8 mouse cellular contexts compared by ENCODE assay signal in the genomic region with DNA sequence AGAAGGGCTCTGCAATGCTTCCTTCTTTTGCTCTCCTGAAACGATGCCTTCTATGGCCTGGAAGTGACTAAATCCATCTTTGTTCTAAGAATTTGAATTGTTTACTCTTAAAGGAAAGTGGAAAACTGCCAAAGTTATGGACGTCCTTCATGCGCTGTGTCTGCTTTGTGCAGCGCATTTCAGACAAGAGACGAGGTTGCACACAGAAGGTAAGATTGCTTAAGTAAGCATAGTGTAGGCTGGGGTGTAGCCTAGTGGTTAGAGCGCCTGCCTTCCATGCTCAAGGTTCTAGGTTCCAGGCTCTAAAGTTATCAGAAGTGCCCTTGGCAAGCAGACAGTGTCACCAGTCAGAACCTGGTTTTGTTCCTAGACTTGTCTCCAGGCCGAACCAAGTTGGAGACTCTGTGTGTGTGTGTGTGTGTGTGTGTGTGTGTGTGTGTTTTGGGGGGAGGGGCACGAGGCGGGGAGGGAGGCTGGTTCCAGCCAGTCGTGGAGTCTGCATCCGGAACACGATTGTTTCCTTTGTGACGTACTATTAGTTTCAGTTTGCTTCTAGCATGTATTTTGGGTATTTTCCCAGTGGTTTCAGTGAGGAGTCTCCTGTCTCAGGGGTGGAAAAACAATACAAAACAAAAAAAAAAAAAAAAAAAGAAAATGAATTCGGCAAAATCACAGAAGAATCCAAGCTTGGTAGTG.
DNase-seq lines count a peak whose midpoint lies in the region; ATAC-seq lines count a peak whose summit lies in the region.

No protein-coding gene starts in this region.

- H3K9ac ChIP-seq in heart, embryonic 12.5 days: no peak overlapping the region
- no peak overlapping the region for H3K9ac ChIP-seq in kidney, embryonic 15.5 days
- no peak overlapping the region for H3K9ac ChIP-seq in neural tube, embryonic 13.5 days

- no peaks in the 10 kb centered on the region for H3K4me1 ChIP-seq in heart, embryonic 12.5 days (replicated peaks)
- H3K4me1 ChIP-seq in kidney, embryonic 15.5 days: peaks cover 9% of the 10 kb centered on the region
- peaks cover 15% of the 10 kb centered on the region for H3K4me1 ChIP-seq in neural tube, embryonic 13.5 days (replicated peaks)

- H3K27ac ChIP-seq in heart, embryonic 12.5 days (ENCODE audit: poor library complexity, severe bottlenecking): no peak overlapping the region
- peak overlapping the region; percentile 32 for H3K27ac ChIP-seq in kidney, embryonic 15.5 days
- peak overlapping the region; percentile 88 for H3K27ac ChIP-seq in neural tube, embryonic 13.5 days (replicated peaks)

- no peak overlapping the region for H3K4me3 ChIP-seq in heart, embryonic 12.5 days
- H3K4me3 ChIP-seq in kidney, embryonic 15.5 days (replicated peaks): no peak overlapping the region
- H3K4me3 ChIP-seq in neural tube, embryonic 13.5 days: no peak overlapping the region

- peak; percentile 62 to 72 for DNase-seq in heart, adult 18-20 months
- DNase-seq in urinary bladder, postnatal 14 days (ENCODE audit: low spot score): no peak
- DNase-seq in cerebellum, adult 11 months: no peak

- H3K4me2 ChIP-seq in heart, embryonic 12.5 days: no peak overlapping the region
- H3K4me2 ChIP-seq in kidney, embryonic 15.5 days: no peak overlapping the region
- peak overlapping the region; percentile 20 for H3K4me2 ChIP-seq in neural tube, embryonic 13.5 days

- no peak for ATAC-seq in heart, embryonic 12.5 days (ENCODE audit: insufficient number of reproducible peaks, low FRiP score)
- peak; percentile 94 for ATAC-seq in activated CD4-positive, CD25-positive, alpha-beta regulatory T cell, adult 4 months
- ATAC-seq in granulocyte monocyte progenitor cell, adult 5-6 weeks (replicated peaks; ENCODE audit: poor library complexity, severe bottlenecking): peak; percentile 59
- 0 out of 2 replicates have a peak, but pooled peaks have one; percentile 29 for ATAC-seq in kidney, embryonic 15.5 days (replicated peaks; ENCODE audit: low FRiP score)
- peak; percentile 64; the same call in 1 of the 2 replicates for ATAC-seq in neural tube, embryonic 13.5 days (ENCODE audit: low read depth)

- no peaks in the 10 kb centered on the region for H3K36me3 ChIP-seq in heart, embryonic 12.5 days
- H3K36me3 ChIP-seq in kidney, embryonic 15.5 days: no peaks in the 10 kb centered on the region
- no peaks in the 10 kb centered on the region for H3K36me3 ChIP-seq in neural tube, embryonic 13.5 days

- peaks cover 7% of the 10 kb centered on the region for H3K9me3 ChIP-seq in heart, embryonic 12.5 days (replicated peaks)
- H3K9me3 ChIP-seq in kidney, embryonic 15.5 days (replicated peaks): no peaks in the 10 kb centered on the region
- no peaks in the 10 kb centered on the region for H3K9me3 ChIP-seq in neural tube, embryonic 13.5 days

- no peaks in the 10 kb centered on the region for H3K27me3 ChIP-seq in heart, embryonic 12.5 days (replicated peaks)
- H3K27me3 ChIP-seq in kidney, embryonic 15.5 days: no peaks in the 10 kb centered on the region
- 0 out of 2 replicates have a peak, but pooled peaks cover 5% of the 10 kb centered on the region for H3K27me3 ChIP-seq in neural tube, embryonic 13.5 days

- 83% methylated on average over 14 of the region's 14 CpGs for WGBS in heart, embryonic 12.5 days
- 69% methylated on average over 14 of the region's 14 CpGs for WGBS in kidney, embryonic 15.5 days
- WGBS in neural tube, embryonic 13.5 days: 61% methylated on average over 14 of the region's 14 CpGs

Comparison
In these comparisons a context has a peak if more than half of its experiments do, and no peak if none do; other contexts are left out.
1. DNase-seq: peak in heart, adult 18-20 months (2 of 2); none in urinary bladder, postnatal 14 days (single experiment) and cerebellum, adult 11 months (single experiment).